Mouse (Mus musculus): ENCODE data around the gene Gm45021.
"Not testable (repeated sequence)": the region's sequence is repeated elsewhere in the genome, so short reads cannot be mapped to it uniquely, and the experiment has no call there.

Gene Gm45021

DNA sequence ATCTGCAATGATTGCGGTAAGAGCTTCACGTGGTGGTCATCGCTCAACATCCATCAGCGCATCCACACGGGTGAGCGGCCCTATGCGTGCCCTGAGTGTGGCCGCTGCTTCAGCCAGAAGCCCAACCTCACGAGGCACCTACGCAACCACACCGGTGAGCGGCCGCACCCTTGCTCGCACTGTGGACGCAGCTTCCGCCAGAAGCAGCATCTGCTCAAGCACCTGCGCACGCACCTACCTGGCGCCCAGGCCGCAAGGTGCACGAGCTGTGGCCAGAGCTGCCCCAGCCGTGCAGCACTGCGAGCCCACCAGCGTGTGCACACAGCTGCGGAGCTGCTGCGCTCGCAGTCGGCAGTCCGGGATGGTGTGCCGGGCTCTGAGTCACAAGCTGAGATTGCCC lies 30.6 kb downstream of the Gm45021 start:
- no peak for DNase-seq

- DNase-seq, result not testable (repeated sequence)
Measured at GRCm38 (mm10) chr6:48622186-48622843, 32.9 kb downstream of the Gm45021 start.

GRCm38 (mm10) chr6:48623460-48623859 lies 34.0 kb downstream of the Gm45021 start:
- no peak for DNase-seq

DNA sequence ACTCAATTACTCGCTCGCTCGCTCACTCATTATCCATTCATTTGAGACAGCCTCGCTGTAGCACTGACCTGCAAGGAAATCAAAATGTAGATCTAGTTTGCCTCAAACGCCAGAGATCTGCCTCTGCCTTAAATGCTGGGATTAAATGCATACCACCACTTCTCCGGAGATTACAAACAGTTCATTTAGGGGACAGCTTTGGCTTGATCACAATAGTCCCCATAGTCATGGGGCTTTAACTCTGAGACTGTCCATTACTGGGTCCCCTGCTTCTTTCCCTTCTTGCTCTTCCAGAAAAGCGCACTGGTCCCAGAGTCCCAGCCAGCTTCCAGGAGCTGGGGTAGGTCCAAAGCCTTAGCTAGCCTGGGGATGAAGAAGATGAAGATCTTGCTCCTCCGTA lies 37.1 kb downstream of the Gm45021 start, which contains the start of gene AI854703:
TSS of gene AI854703 (plus strand) at position 301 of the 400 bp plus-strand sequence.
- DNase-seq, result no peak

- DNase-seq, result peak; percentile 71 to 80
Measured at GRCm38 (mm10) chr6:48626984-48627383, 37.6 kb downstream of the Gm45021 start.

- peak in 1 of 2 experiments; percentile 35 for DNase-seq
Measured at GRCm38 (mm10) chr6:48627511-48627924, 38.1 kb downstream of the Gm45021 start.

GRCm38 (mm10) chr6:48628377-48628776 lies 39.0 kb downstream of the Gm45021 start:
- DNase-seq, result peak; percentile 33 to 60

GRCm38 (mm10) chr6:48628808-48629660 lies 39.6 kb downstream of the Gm45021 start:
- DNase-seq, result peak; percentile 48 to 68

GRCm38 (mm10) chr6:48629661-48630034 lies 40.2 kb downstream of the Gm45021 start:
- peak; percentile 41 to 62 for DNase-seq

GRCm38 (mm10) chr6:48630831-48631230 lies 41.4 kb downstream of the Gm45021 start:
- DNase-seq, result no peak

DNA sequence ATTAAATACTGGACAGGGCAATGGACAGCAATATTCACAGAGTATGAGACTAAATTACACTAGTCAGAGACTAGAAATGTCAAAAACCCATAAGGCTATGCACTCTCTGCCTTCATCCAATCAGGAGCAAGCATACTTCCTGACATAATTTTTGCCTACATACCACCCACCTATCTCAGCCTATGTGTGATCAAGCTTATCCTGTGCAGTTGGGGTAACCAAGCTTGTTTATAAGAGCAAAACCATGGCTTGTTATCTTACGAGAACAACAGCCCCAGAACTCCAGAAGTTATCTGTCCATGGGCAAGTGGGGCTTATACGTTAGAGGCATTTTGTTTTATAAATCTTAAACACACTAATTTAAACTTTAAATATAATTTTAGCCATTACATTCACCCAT lies 45.7 kb downstream of the Gm45021 start:
- no peak for DNase-seq

DNA sequence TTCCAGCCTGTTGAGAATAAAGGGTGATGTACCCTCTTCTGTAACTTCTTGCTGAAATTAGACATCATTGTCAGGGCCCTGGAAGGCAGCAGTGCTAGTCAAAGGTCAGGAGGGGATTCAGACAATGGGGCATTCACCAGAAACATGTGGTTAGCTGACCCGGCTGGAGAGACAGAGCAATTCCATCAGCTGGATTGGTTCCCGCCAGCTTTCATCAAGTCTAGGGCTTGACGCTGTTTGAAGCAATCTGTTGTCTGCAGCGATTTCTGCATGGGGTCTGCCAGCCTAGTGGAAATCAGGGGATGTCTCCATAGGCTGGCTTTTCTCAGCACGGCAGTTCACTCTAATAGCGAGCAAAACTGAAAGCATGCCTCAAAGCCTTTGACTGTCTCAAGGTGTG lies 47.1 kb downstream of the Gm45021 start:
- no peak for DNase-seq

DNA sequence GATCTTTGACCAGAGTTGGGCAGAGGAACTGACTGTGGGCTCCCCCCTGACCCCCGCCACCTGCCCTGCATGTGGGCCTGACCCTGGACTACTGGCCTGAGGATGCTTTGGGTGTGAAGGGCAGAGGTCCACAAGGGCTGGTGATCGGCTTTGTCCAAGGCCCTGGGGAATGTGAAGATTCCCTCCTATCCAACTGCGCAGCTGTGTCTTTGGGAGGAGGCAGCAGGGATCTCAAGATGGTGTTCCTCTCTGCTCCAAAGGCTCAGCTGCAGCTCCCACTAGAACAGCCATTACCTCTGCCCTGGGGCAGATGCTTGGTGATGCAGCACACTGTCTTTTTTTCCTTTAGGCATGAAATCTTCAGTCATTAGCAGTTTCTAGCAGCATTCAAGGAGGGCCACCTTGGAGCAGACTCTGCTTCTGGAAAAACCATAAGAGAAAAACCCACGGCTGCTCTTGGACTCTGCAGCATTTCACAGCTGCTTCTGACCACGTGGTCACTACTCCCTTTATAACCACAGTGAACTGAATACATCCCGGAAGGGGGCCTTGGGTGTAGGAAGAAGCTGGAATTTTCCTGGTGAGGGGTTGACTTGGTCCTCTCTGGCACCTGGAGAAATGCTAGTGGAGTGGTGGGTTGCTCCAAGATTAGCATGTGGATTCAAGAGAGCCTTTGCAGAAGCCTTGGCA lies 48.5 kb downstream of the Gm45021 start:
- no peak for DNase-seq

DNA sequence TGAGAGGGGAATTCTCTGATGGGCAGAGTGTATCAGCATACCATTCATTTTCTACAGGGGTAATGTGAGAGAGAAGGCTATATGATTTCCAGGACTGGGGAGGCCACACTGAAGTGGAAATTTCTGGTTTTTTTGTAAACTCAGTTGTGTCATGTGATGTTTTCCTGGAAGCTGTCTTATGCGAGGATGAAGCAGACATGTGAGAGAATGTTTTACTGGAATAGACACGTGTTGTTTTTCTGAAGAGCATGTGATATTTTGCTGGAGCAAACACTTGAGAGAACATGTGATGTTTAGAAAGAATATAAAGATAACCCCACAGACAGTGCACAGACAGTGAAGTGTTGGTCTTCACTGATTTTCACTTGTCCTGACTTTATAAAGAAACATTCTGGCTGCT lies 49.1 kb downstream of the Gm45021 start:
- DNase-seq, result no peak

- no peak for DNase-seq
Measured at GRCm38 (mm10) chr6:48641391-48641790, 52.0 kb downstream of the Gm45021 start.

DNA sequence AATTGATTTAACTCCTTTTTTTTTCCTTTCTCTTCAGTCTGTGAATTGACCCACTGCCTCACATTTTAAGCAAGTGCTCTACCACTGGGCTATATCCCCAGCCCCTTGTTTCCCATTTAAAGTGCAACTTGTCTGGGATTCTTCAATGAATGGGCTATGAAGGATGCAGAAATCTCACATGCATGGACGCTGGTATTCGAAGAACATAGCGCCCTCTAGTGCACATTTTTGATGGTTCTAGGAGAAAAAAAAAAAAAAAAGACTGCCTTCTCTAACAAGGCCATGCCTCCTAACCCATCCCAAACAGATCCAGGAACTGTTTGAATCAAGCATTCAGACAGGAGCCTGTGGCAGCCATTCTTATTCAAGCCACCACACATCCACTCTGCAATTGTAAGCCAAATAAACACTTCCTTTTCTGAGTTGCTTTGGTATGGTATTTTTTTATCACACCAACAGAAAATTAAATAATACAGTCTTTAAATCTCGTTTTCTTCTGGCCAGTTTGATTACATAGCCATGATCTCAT lies 53.4 kb downstream of the Gm45021 start:
- DNase-seq, result peak in 1 of 2 experiments; percentile 36

DNA sequence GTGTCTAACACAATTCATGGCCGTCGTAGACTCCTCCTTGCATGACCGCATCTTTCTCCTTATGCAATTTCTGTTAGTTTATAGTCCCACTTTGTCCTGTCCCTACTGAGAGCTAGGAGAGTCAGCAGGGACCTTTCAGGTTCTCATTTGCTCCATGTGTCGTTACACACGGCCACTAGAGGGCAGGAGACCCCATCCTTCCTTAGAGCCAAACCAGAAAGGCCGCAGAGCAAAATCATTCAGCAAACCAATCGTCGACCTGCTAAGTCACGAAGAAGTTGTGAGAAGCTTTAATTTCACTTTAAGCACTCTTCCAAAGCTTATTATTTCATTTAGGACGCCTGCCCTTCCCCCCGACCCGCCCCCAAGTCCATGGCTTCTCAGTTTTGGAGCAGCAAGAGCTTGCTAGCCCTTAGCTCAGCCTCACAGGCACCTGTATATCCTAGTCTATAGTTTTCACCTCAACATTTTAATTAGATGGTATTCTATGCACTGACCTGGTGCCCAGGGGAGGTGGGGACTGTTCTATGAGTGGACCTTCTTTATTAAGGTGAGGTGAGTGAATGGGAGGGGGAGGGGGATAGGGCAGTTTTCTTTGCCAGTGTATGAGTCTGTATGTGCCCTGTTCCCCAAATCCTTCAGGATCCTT lies 56.4 kb downstream of the Gm45021 start:
- DNase-seq, result peak; percentile 84 to 88

DNA sequence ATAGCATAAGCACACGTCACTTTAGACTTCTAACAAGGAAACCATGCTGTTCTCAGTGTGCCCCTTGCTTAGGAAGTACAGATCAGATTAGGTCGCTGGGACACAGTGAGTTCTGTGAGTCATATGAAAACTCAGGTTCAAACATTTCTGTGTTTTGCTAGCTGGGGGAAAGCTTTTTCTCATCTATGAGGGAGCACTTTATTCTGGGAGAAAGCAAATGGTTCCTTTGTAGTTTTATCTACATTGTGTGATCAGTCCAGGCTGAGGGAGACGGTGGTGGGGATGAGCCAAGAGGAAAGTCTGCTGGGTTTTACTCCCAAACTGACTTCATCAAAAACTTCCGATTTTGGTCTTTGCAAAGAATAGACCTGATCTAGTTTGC lies 56.9 kb downstream of the Gm45021 start:
- DNase-seq, result no peak

GRCm38 (mm10) chr6:48646995-48647394 lies 57.6 kb downstream of the Gm45021 start, which contains the start of gene Gimap8:
Gene Gimap8 (plus strand): TSS chr6:48647234.
- DNase-seq, result peak; percentile 70 to 83

DNA sequence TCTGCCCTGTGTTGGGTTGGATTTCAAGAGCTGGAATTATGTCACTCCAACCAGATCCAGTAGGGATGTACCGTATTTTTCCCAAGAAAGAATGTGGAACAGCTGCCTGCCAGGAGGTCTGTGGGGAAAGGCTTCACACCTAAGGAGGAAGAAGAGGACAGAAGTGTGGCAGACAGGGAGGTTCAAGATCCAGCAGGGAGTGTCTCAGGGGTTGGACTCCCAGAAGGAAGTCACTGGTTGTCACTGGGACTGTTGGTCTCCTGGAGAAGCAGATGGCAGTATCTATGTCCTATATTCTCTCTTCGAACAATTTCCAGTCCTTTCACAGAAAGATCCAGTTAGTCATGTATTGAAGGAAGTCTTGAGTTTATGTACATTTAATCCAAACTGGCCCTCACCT lies 58.2 kb downstream of the Gm45021 start:
- no peak for DNase-seq

GRCm38 (mm10) chr6:48648779-48649178 lies 59.4 kb downstream of the Gm45021 start:
- DNase-seq, result no peak

DNA sequence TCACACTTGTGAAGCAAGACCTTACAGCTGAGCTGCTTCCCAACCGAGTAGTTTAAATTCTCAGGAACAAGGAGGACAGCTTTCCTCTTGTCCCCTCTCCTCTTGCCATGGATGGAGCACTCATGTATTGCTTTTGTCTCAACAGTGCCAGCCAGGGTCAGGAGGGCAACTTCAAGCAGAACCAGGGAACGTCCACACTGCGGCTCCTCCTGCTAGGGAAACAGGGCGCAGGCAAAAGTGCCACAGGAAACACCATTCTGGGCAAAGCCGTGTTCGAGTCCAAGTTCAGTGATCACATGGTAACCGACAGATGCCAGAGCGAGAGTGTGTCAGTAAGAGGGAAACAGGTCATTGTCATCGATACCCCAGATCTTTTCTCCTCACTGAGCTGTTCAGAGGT lies 60.6 kb downstream of the Gm45021 start:
- no peak for DNase-seq

DNA sequence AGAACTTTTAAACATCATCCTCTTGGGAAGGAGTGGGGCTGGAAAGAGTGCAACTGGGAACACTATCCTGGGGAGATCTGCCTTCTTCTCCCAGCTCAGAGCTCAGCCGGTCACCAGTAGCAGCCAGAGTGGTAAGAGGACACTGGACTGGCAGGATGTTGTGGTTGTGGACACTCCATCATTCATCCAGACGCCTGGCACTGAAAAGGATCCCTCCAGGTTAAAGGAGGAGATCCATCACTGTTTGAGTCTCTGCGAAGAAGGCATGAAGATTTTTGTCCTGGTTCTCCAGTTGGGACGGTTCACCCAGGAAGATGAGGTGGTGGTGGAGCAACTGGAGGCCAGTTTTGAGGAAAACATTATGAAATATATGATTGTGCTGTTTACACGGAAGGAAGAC lies 69.3 kb downstream of the Gm45021 start:
- no peak for DNase-seq

All from kidney, postnatal 4 days (tissue).